In genomic region chr3:88540085-88540484, GRCm38 (mm10) we compare ENCODE assay signal across 9 mouse cellular contexts. TPM values are rescaled to one million over a fixed set of nuclear protein-coding genes. Genes with fewer than 3 reads are reported as not detected.
A peak's percentile ranks its signal among the peaks of the same experiment; 100 is the strongest.
DNase-seq lines count a peak whose midpoint lies in the region; ATAC-seq lines count a peak whose summit lies in the region.
"Had no signal": no experiment of that assay in that cellular context is flagged by ENCODE, and none has a peak within 500 bp of the region (broad histone marks: within the 10 kb centered on the region; RNA-seq: fewer than 3 reads in every experiment).

No protein-coding gene starts in this region.

- no peaks in the 10 kb centered on the region for H3K27me3 ChIP-seq in heart, embryonic 11.5 days (ENCODE audit: control insufficient read depth, insufficient read depth, low read length)
- H3K27me3 ChIP-seq in limb, embryonic 12.5 days, result no peaks in the 10 kb centered on the region

- H3K9ac ChIP-seq in heart, embryonic 11.5 days (ENCODE audit: low read depth, low read length), result no peak overlapping the region
- H3K9ac ChIP-seq in limb, embryonic 12.5 days (replicated peaks), result no peak overlapping the region
- H3K9ac ChIP-seq: lung, embryonic 14.5 days had no signal

- no peak overlapping the region for H3K4me2 ChIP-seq in heart, embryonic 11.5 days
- no peak overlapping the region for H3K4me2 ChIP-seq in limb, embryonic 12.5 days
- H3K4me2 ChIP-seq: lung, embryonic 14.5 days had no signal

- peaks cover 24% of the 10 kb centered on the region for H3K36me3 ChIP-seq in heart, embryonic 11.5 days (ENCODE audit: control insufficient read depth, insufficient read depth, low read length)
- H3K36me3 ChIP-seq in limb, embryonic 12.5 days, result peaks cover 63% of the 10 kb centered on the region

- DNase-seq in heart, adult 18-20 months, result no peak
- DNase-seq in thymus, postnatal 4 days, result peak; percentile 46
- no peak for DNase-seq in thymus, adult 18-20 months
- DNase-seq in urinary bladder, adult 2 months (ENCODE audit: low spot score), result no peak
- no peak for DNase-seq in urinary bladder, postnatal 36 days (ENCODE audit: low spot score in 2 of 2)
- DNase-seq: lung, embryonic 14.5 days had no signal

- ATAC-seq in heart, embryonic 11.5 days (replicated peaks; ENCODE audit: insufficient number of reproducible peaks, low FRiP score, low TSS enrichment), result no peak
- no peak for ATAC-seq in limb, embryonic 12.5 days (ENCODE audit: insufficient number of reproducible peaks, insufficient read depth, low FRiP score, low TSS enrichment, low read depth)
- ATAC-seq in megakaryocyte-erythroid progenitor cell, adult 5-6 weeks (replicated peaks; ENCODE audit: low FRiP score, low TSS enrichment, poor library complexity, severe bottlenecking), result no peak

- H3K4me1 ChIP-seq in heart, embryonic 11.5 days (ENCODE audit: control insufficient read depth, insufficient read depth, low read length), result peaks cover 34% of the 10 kb centered on the region
- peaks cover 51% of the 10 kb centered on the region for H3K4me1 ChIP-seq in limb, embryonic 12.5 days (replicated peaks)

- H3K27ac ChIP-seq in heart, embryonic 11.5 days (ENCODE audit: low read depth, low read length), result 0 out of 2 replicates have a peak overlapping the region, but pooled peaks have one; percentile 24
- H3K27ac ChIP-seq in limb, embryonic 12.5 days, result peak overlapping the region; percentile 50

- 46% methylated on average over 5 of the region's 5 CpGs for WGBS in heart, embryonic 11.5 days (ENCODE audit: insufficient replicate concordance)
- 70% methylated on average over 5 of the region's 5 CpGs for WGBS in limb, embryonic 12.5 days

- H3K9me3 ChIP-seq in heart, embryonic 11.5 days (replicated peaks; ENCODE audit: control insufficient read depth, low read length), result no peaks in the 10 kb centered on the region
- no peaks in the 10 kb centered on the region for H3K9me3 ChIP-seq in limb, embryonic 12.5 days

- H3K4me3 ChIP-seq in heart, embryonic 11.5 days (ENCODE audit: low read depth, low read length), result no peak overlapping the region
- H3K4me3 ChIP-seq in limb, embryonic 12.5 days (replicated peaks), result no peak overlapping the region

RNA-seq across cellular contexts. Expression of gene Mex3a, which starts 7.9 kb away (rescaled TPM):
- polyA plus RNA-seq in heart, embryonic 11.5 days (2014; fragmentation: Nextera tagmentation; extraction: Ambion mirVana), result 16.5 and 16.9 TPM in 2 replicates
- under 1 TPM; 0.26 to 0.35 TPM for total RNA-seq in heart, adult 18-20 months (2021)
- polyA plus RNA-seq in limb, embryonic 12.5 days (2016; fragmentation: Nextera tagmentation; extraction: Ambion mirVana), result 37.4 and 38.0 TPM in 2 replicates
- polyA plus RNA-seq in urinary bladder, adult 2 months (2012; rRNA removed), result 1.7 and 1.8 TPM in 2 replicates
- 5.4 and 5.6 TPM in 2 replicates for total RNA-seq in megakaryocyte-erythroid progenitor cell, adult 5-6 weeks (2014; fragmentation: Nextera tagmentation)
- total RNA-seq in megakaryocyte-erythroid progenitor cell, adult 5-6 weeks (2017), result 3.3 and 7.8 TPM in 2 replicates

RNA-seq across cellular contexts. Expression of gene Rab25, which starts 8.0 kb away (rescaled TPM):
- polyA plus RNA-seq in heart, embryonic 11.5 days (2014; fragmentation: Nextera tagmentation; extraction: Ambion mirVana), result 0.21 TPM in 1 of 2 replicates, not detected in the other
- total RNA-seq in heart, adult 18-20 months (2021), result under 1 TPM in 1 of 2 experiments, not detected in 1; 0.26 TPM
- 2.6 and 3.5 TPM in 2 replicates for polyA plus RNA-seq in limb, embryonic 12.5 days (2016; fragmentation: Nextera tagmentation; extraction: Ambion mirVana)
- polyA plus RNA-seq in urinary bladder, adult 2 months (2012; rRNA removed), result 135 and 174 TPM in 2 replicates
- not detected in 2 replicates for total RNA-seq in megakaryocyte-erythroid progenitor cell, adult 5-6 weeks (2014; fragmentation: Nextera tagmentation)
- 0.14 TPM in 1 of 2 replicates, not detected in the other for total RNA-seq in megakaryocyte-erythroid progenitor cell, adult 5-6 weeks (2017)

RNA-seq across cellular contexts. Expression of gene Lamtor2, which starts 12.8 kb away (rescaled TPM):
- polyA plus RNA-seq in heart, embryonic 11.5 days (2014; fragmentation: Nextera tagmentation; extraction: Ambion mirVana), result 86.9 and 110 TPM in 2 replicates
- total RNA-seq in heart, adult 18-20 months (2021), result 100 to 1,000 TPM; 102 to 104 TPM
- polyA plus RNA-seq in limb, embryonic 12.5 days (2016; fragmentation: Nextera tagmentation; extraction: Ambion mirVana), result 134 and 139 TPM in 2 replicates
- polyA plus RNA-seq in urinary bladder, adult 2 months (2012; rRNA removed), result 124 and 134 TPM in 2 replicates
- 36.4 and 68.6 TPM in 2 replicates for total RNA-seq in megakaryocyte-erythroid progenitor cell, adult 5-6 weeks (2014; fragmentation: Nextera tagmentation)
- 57.0 and 87.8 TPM in 2 replicates for total RNA-seq in megakaryocyte-erythroid progenitor cell, adult 5-6 weeks (2017)

RNA-seq across cellular contexts. Expression of gene Ubqln4, which starts 13.5 kb away (rescaled TPM):
- polyA plus RNA-seq in heart, embryonic 11.5 days (2014; fragmentation: Nextera tagmentation; extraction: Ambion mirVana), result 48.8 and 49.5 TPM in 2 replicates
- 10 to 100 TPM; 72.4 to 78.7 TPM for total RNA-seq in heart, adult 18-20 months (2021)
- polyA plus RNA-seq in limb, embryonic 12.5 days (2016; fragmentation: Nextera tagmentation; extraction: Ambion mirVana), result 62.6 and 67.0 TPM in 2 replicates
- polyA plus RNA-seq in urinary bladder, adult 2 months (2012; rRNA removed), result 36.9 and 38.6 TPM in 2 replicates
- total RNA-seq in megakaryocyte-erythroid progenitor cell, adult 5-6 weeks (2014; fragmentation: Nextera tagmentation), result 72.3 and 94.1 TPM in 2 replicates
- total RNA-seq in megakaryocyte-erythroid progenitor cell, adult 5-6 weeks (2017), result 52.5 and 56.0 TPM in 2 replicates

RNA-seq across cellular contexts. Expression of gene Lmna, which starts 30.3 kb away (rescaled TPM):
- polyA plus RNA-seq in heart, embryonic 11.5 days (2014; fragmentation: Nextera tagmentation; extraction: Ambion mirVana), result 78.2 and 82.0 TPM in 2 replicates
- 100 to 1,000 TPM; 113 to 129 TPM for total RNA-seq in heart, adult 18-20 months (2021)
- 51.8 and 56.4 TPM in 2 replicates for polyA plus RNA-seq in limb, embryonic 12.5 days (2016; fragmentation: Nextera tagmentation; extraction: Ambion mirVana)
- 171 and 182 TPM in 2 replicates for polyA plus RNA-seq in urinary bladder, adult 2 months (2012; rRNA removed)
- 43.0 and 61.7 TPM in 2 replicates for total RNA-seq in megakaryocyte-erythroid progenitor cell, adult 5-6 weeks (2014; fragmentation: Nextera tagmentation)
- 49.4 and 66.7 TPM in 2 replicates for total RNA-seq in megakaryocyte-erythroid progenitor cell, adult 5-6 weeks (2017)

Comparison
In these comparisons a context has a peak if more than half of its experiments do, and no peak if none do; other contexts are left out.
1. RNA of gene Rab25, which starts 8.0 kb away (polyA plus RNA-seq): 135 to 174 TPM in urinary bladder, adult 2 months; 2.6 to 3.5 TPM in limb, embryonic 12.5 days and 0.21 TPM in heart, embryonic 11.5 days; every median in the first group is over 10 times any median in the second.